Mouse (Mus musculus): ENCODE results near the gene Tspan18. TPM values are rescaled to one million over a fixed set of nuclear protein-coding genes. Genes with fewer than 3 reads are reported as not detected.

The Tspan18 gene
- polyA plus RNA-seq, 1 experiment, result 0.06 TPM

- Histone ChIP-seq H3K79me2 (ENCODE audit: control insufficient read depth, insufficient read depth) (no peaks in the 10 kb centered on the region), H3K79me3 (ENCODE audit: low read depth) (no peaks in the 10 kb centered on the region), H3K4me3 (ENCODE audit: insufficient read depth, poor library complexity, severe bottlenecking) (no peak overlapping the region), H3K27me3 (ENCODE audit: control insufficient read depth, insufficient read depth, insufficient read length) (peaks cover 66% of the 10 kb centered on the region), H3ac (ENCODE audit: control insufficient read depth, insufficient read length, low read depth) (no peak overlapping the region), H3K36me3 (ENCODE audit: control insufficient read depth, insufficient read depth) (no peaks in the 10 kb centered on the region)
- no peak for TF ChIP-seq FOSL1 (IDR thresholded peaks at IDR 0.05; ENCODE audit: insufficient read depth, low read length, poor library complexity, severe bottlenecking)
- no peak for TF ChIP-seq MAX (IDR thresholded peaks at IDR 0.05)
- TF ChIP-seq CEBPB (IDR thresholded peaks at IDR 0.05; ENCODE audit: low read depth), result no peak
- TF ChIP-seq MYOG (IDR thresholded peaks at IDR 0.05; ENCODE audit: control insufficient read depth, extremely low read depth, insufficient read length), result no peak
Observed at GRCm38 (mm10) chr2:93327915-93328555, 6.3 kb downstream of the Tspan18 start.

- Histone ChIP-seq H3K27me3 (ENCODE audit: control insufficient read depth, insufficient read depth, insufficient read length) (peaks cover 58% of the 10 kb centered on the region), H3K4me3 (ENCODE audit: insufficient read depth, poor library complexity, severe bottlenecking) (no peak overlapping the region), H3K79me2 (ENCODE audit: control insufficient read depth, insufficient read depth) (no peaks in the 10 kb centered on the region), H3K79me3 (ENCODE audit: low read depth) (no peaks in the 10 kb centered on the region), H3K36me3 (ENCODE audit: control insufficient read depth, insufficient read depth) (no peaks in the 10 kb centered on the region), H3ac (ENCODE audit: control insufficient read depth, insufficient read length, low read depth) (no peak overlapping the region)
- TF ChIP-seq MYOD1 (IDR thresholded peaks at IDR 0.05; ENCODE audit: control insufficient read depth, insufficient read length, low read depth), result no peak
- no peak for TF ChIP-seq MAX (IDR thresholded peaks at IDR 0.05)
- TF ChIP-seq CEBPB (IDR thresholded peaks at IDR 0.05; ENCODE audit: low read depth), result no peak
Observed at GRCm38 (mm10) chr2:93324681-93325080, 9.6 kb downstream of the Tspan18 start.

DNA sequence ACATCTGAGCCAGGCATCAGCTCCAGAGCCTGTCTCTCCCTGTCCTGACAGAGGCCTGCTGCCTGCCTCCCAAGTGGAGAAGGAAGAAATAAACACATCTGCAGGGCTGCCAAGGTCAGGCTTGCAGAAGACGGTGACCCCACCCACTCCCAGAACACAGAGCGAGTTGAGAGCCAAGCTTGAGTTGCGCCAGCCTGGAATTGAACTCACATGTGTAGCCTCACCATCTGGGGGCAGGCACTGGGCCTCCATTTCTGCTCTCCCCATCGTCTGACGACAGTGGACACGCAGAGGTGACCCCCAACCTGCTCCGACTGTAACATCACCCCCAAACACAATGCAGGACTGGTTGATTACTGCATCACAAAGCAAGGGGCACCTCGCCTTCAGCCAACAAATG is 12.4 kb downstream of the Tspan18 start:
- peaks cover 39% of the 10 kb centered on the region for H3K27me3 ChIP-seq (ENCODE audit: control insufficient read depth, insufficient read depth, insufficient read length)
- H3ac ChIP-seq (ENCODE audit: control insufficient read depth, insufficient read length, low read depth), result no peak overlapping the region
- H3K36me3 ChIP-seq (ENCODE audit: control insufficient read depth, insufficient read depth), result no peaks in the 10 kb centered on the region
- no peak overlapping the region for H3K4me3 ChIP-seq (ENCODE audit: insufficient read depth, poor library complexity, severe bottlenecking)
- H3K79me2 ChIP-seq (ENCODE audit: control insufficient read depth, insufficient read depth), result no peaks in the 10 kb centered on the region
- TF ChIP-seq FOSL1 (IDR thresholded peaks at IDR 0.05; ENCODE audit: insufficient read depth, low read length, poor library complexity, severe bottlenecking) (no peak), CEBPB (IDR thresholded peaks at IDR 0.05; ENCODE audit: low read depth) (no peak), MYOG (IDR thresholded peaks at IDR 0.05; ENCODE audit: control insufficient read depth, extremely low read depth, insufficient read length) (no peak), USF1 (IDR thresholded peaks at IDR 0.05; ENCODE audit: low read depth) (no peak), MAX (IDR thresholded peaks at IDR 0.05) (no peak), CTCF (IDR thresholded peaks at IDR 0.05; ENCODE audit: control insufficient read depth, insufficient read depth, insufficient read length) (no peak), MYOD1 (IDR thresholded peaks at IDR 0.05; ENCODE audit: control insufficient read depth, insufficient read length, low read depth) (no peak)
- H3K79me3 ChIP-seq (ENCODE audit: low read depth), result no peaks in the 10 kb centered on the region

DNA sequence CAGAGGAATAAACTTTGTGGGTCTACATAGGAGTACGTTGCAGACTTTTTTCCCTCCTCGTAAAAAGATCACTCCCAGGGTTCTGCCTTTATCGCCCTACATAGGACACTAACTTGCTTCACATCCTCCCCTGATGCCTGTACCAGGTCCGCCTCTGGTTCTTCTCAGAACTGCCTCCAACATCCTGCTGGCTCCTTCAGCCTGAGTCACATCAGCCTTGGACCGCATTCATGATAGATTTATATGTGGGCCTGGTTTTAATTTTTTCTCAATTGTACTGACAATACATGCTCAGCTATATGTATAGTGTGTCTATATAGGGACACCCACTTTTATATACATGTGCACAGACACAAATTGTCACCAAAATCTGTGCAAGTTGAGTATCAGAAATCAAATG is 14.0 kb downstream of the Tspan18 start:
- no peak overlapping the region for H3K4me3 ChIP-seq (ENCODE audit: insufficient read depth, poor library complexity, severe bottlenecking)
- no peaks in the 10 kb centered on the region for H3K79me3 ChIP-seq (ENCODE audit: low read depth)
- no peaks in the 10 kb centered on the region for H3K36me3 ChIP-seq (ENCODE audit: control insufficient read depth, insufficient read depth)
- H3K27me3 ChIP-seq (ENCODE audit: control insufficient read depth, insufficient read depth, insufficient read length), result peaks cover 38% of the 10 kb centered on the region
- H3ac ChIP-seq (ENCODE audit: control insufficient read depth, insufficient read length, low read depth), result no peak overlapping the region
- no peaks in the 10 kb centered on the region for H3K79me2 ChIP-seq (ENCODE audit: control insufficient read depth, insufficient read depth)
- TF ChIP-seq USF1 (IDR thresholded peaks at IDR 0.05; ENCODE audit: low read depth) (no peak), MYOD1 (IDR thresholded peaks at IDR 0.05; ENCODE audit: control insufficient read depth, insufficient read length, low read depth) (no peak), MYOG (IDR thresholded peaks at IDR 0.05; ENCODE audit: control insufficient read depth, extremely low read depth, insufficient read length) (no peak), CTCF (IDR thresholded peaks at IDR 0.05; ENCODE audit: control insufficient read depth, insufficient read depth, insufficient read length) (no peak), CEBPB (IDR thresholded peaks at IDR 0.05; ENCODE audit: low read depth) (no peak), FOSL1 (IDR thresholded peaks at IDR 0.05; ENCODE audit: insufficient read depth, low read length, poor library complexity, severe bottlenecking) (no peak), MAX (IDR thresholded peaks at IDR 0.05) (no peak)

- Histone ChIP-seq H3ac (ENCODE audit: control insufficient read depth, insufficient read length, low read depth) (no peak overlapping the region), H3K27me3 (ENCODE audit: control insufficient read depth, insufficient read depth, insufficient read length) (peaks cover 38% of the 10 kb centered on the region), H3K79me3 (ENCODE audit: low read depth) (no peaks in the 10 kb centered on the region), H3K79me2 (ENCODE audit: control insufficient read depth, insufficient read depth) (no peaks in the 10 kb centered on the region), H3K4me3 (ENCODE audit: insufficient read depth, poor library complexity, severe bottlenecking) (no peak overlapping the region), H3K36me3 (ENCODE audit: control insufficient read depth, insufficient read depth) (no peaks in the 10 kb centered on the region)
- TF ChIP-seq MYOD1 (IDR thresholded peaks at IDR 0.05; ENCODE audit: control insufficient read depth, insufficient read length, low read depth) (no peak), FOSL1 (IDR thresholded peaks at IDR 0.05; ENCODE audit: insufficient read depth, low read length, poor library complexity, severe bottlenecking) (no peak), CEBPB (IDR thresholded peaks at IDR 0.05; ENCODE audit: low read depth) (no peak), USF1 (IDR thresholded peaks at IDR 0.05; ENCODE audit: low read depth) (no peak), MAX (IDR thresholded peaks at IDR 0.05) (no peak), MYOG (IDR thresholded peaks at IDR 0.05; ENCODE audit: control insufficient read depth, extremely low read depth, insufficient read length) (no peak), CTCF (IDR thresholded peaks at IDR 0.05; ENCODE audit: control insufficient read depth, insufficient read depth, insufficient read length) (no peak)
Observed at GRCm38 (mm10) chr2:93319598-93319997, 14.7 kb downstream of the Tspan18 start.

- TF ChIP-seq MAX (IDR thresholded peaks at IDR 0.05) (peak; percentile 68), CTCF (IDR thresholded peaks at IDR 0.05; ENCODE audit: control insufficient read depth, insufficient read depth, insufficient read length) (no peak)
- Histone ChIP-seq H3K27me3 (ENCODE audit: control insufficient read depth, insufficient read depth, insufficient read length) (peaks cover 41% of the 10 kb centered on the region), H3K36me3 (ENCODE audit: control insufficient read depth, insufficient read depth) (no peaks in the 10 kb centered on the region), H3K79me2 (ENCODE audit: control insufficient read depth, insufficient read depth) (no peaks in the 10 kb centered on the region), H3K4me3 (ENCODE audit: insufficient read depth, poor library complexity, severe bottlenecking) (no peak overlapping the region), H3K79me3 (ENCODE audit: low read depth) (no peaks in the 10 kb centered on the region), H3ac (ENCODE audit: control insufficient read depth, insufficient read length, low read depth) (no peak overlapping the region)
Observed at GRCm38 (mm10) chr2:93318781-93319349, 15.4 kb downstream of the Tspan18 start.

Data from C2C12 (cell line).